Mouse (Mus musculus): Measurements from ENCODE around the gene Sh3bp2.

The Sh3bp2 gene

GRCm38 (mm10) chr5:34525663-34526476, at the start of gene Sh3bp2:
Gene Sh3bp2, plus strand, starts transcription at chr5:34525838.
- DNase-seq (ENCODE audit: low spot score) = peak; percentile 92

- no peak for DNase-seq (ENCODE audit: low spot score)
Measured at GRCm38 (mm10) chr5:34480926-34481325, 44.7 kb upstream of the Sh3bp2 start.

GRCm38 (mm10) chr5:34485731-34486130, 39.9 kb upstream of the Sh3bp2 start:
- DNase-seq (ENCODE audit: low spot score) = no peak

GRCm38 (mm10) chr5:34487320-34488090, 38.1 kb upstream of the Sh3bp2 start:
- peak; percentile 49 for DNase-seq (ENCODE audit: low spot score)

GRCm38 (mm10) chr5:34488741-34489417, 36.8 kb upstream of the Sh3bp2 start:
- no peak for DNase-seq (ENCODE audit: low spot score)

GRCm38 (mm10) chr5:34489418-34489787, 36.2 kb upstream of the Sh3bp2 start:
- DNase-seq (ENCODE audit: low spot score) = no peak

- no peak for DNase-seq (ENCODE audit: low spot score)
Measured at GRCm38 (mm10) chr5:34496745-34497144, 28.9 kb upstream of the Sh3bp2 start.

GRCm38 (mm10) chr5:34500886-34501285, 24.8 kb upstream of the Sh3bp2 start:
- no peak for DNase-seq (ENCODE audit: low spot score)

GRCm38 (mm10) chr5:34501588-34501987, 24.1 kb upstream of the Sh3bp2 start:
- no peak for DNase-seq (ENCODE audit: low spot score)

GRCm38 (mm10) chr5:34502411-34502810, 23.2 kb upstream of the Sh3bp2 start:
- no peak for DNase-seq (ENCODE audit: low spot score)

GRCm38 (mm10) chr5:34502821-34503220, 22.8 kb upstream of the Sh3bp2 start:
- DNase-seq (ENCODE audit: low spot score) = no peak

- no peak for DNase-seq (ENCODE audit: low spot score)
Measured at GRCm38 (mm10) chr5:34512486-34512885, 13.2 kb upstream of the Sh3bp2 start.

- DNase-seq (ENCODE audit: low spot score) = peak; percentile 96
Measured at GRCm38 (mm10) chr5:34513466-34514217, 12.0 kb upstream of the Sh3bp2 start, which contains the start of gene Tnip2. Gene Tnip2, minus strand, starts transcription at chr5:34513991.

GRCm38 (mm10) chr5:34514218-34514566, 11.4 kb upstream of the Sh3bp2 start:
- DNase-seq (ENCODE audit: low spot score) = no peak

- no peak for DNase-seq (ENCODE audit: low spot score)
Measured at GRCm38 (mm10) chr5:34515096-34515495, 10.5 kb upstream of the Sh3bp2 start.

GRCm38 (mm10) chr5:34517913-34518312, 7.7 kb upstream of the Sh3bp2 start:
- DNase-seq (ENCODE audit: low spot score) = peak; percentile 89

GRCm38 (mm10) chr5:34519389-34519910, 6.2 kb upstream of the Sh3bp2 start:
- DNase-seq (ENCODE audit: low spot score) = no peak

GRCm38 (mm10) chr5:34520458-34521209, 5.0 kb upstream of the Sh3bp2 start:
- DNase-seq (ENCODE audit: low spot score) = no peak

- DNase-seq (ENCODE audit: low spot score) = no peak
Measured at GRCm38 (mm10) chr5:34521337-34521736, 4.3 kb upstream of the Sh3bp2 start.

- no peak for DNase-seq (ENCODE audit: low spot score)
Measured at GRCm38 (mm10) chr5:34523958-34524485, 1.6 kb upstream of the Sh3bp2 start.

GRCm38 (mm10) chr5:34524511-34524910, 1.1 kb upstream of the Sh3bp2 start:
- DNase-seq (ENCODE audit: low spot score) = no peak
